Mouse (Mus musculus): ENCODE data around the gene Wnk3.

DNA sequence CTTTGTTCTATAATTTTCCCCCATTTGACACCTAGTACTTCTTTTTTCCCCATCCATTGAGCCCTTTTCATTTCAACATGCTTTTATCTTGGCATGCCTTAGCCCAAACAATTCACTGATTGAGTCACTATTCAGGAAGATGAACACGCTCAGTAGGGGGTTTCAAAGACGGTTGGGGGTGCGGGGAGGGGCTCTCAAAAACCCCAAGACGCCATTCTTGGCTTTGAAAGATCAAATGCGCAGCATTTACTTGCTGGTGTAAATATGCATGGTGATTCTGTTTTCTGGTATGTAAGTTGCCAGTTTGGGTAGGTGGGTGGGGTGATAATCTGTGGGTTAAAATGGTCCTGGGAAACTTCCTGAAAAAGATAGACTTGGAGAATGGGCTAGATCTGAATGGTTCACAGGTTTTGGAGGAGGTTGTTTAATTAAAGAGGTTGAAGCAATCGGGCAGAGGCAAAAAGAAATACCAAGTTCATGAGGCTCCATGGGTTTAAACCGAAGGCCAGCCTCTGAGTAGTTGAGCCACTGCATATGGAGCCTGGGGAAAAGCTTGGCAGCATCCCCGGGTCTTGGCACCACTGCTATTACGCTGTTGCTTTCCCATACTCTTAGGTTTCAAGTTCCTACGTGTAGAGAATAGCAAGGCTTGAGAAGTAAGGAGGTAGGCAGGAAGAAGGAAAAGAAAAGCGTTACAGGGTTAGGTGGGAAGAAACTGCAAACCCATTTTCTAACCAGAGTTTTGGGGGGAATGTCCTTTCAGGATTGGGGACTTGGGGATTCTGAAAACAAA lies 147.7 kb downstream of the Wnk3 start:
- TF ChIP-seq CTCF (IDR thresholded peaks at IDR 0.05), result no peak
- TF ChIP-seq EP300 (IDR thresholded peaks at IDR 0.05; ENCODE audit: insufficient read depth, low read depth, low read length), result no peak
- TF ChIP-seq POLR2A (IDR thresholded peaks at IDR 0.05; ENCODE audit: insufficient read depth, low read depth, low read length), result no peak
